Mouse (Mus musculus) liver, postnatal 0 days (tissue): ENCODE data around the gene Dock1.

Experiments used
- CTCF ChIP-seq: sonication (generic); IDR thresholded peaks from 2 replicates; pipeline ENCODE4 v1.5.1; 2016; ENCODE audit warnings: antibody characterized with exemption, low read depth
- EP300 ChIP-seq: IDR thresholded peaks from 2 replicates; pipeline ENCODE4 v1.6.1; 2016; ENCODE audit warnings: antibody characterized with exemption, low read depth, mild to moderate bottlenecking

DNA sequence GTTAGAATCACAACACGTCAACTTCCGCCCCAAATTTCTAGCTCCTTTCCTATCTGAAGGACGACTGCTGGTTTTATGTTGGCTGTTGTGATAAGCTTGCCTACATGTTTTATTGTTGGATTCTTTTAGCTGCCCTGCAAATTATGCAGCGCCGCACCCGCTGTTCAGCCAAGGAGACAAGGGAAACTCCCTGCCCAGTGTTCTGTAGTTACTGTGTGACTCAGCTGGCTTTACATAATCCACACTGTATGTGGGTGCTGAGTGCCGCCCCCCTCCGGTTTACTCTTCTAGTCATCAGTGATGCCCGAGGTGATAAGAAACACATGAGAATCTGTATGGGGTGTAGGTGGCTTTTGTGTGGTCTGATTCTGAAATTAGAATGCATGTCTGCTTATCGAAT is 105.2 kb downstream of the Dock1 start:
- no peak for TF ChIP-seq CTCF
- no peak for TF ChIP-seq EP300
